Comparison of ENCODE assay signal across 8 mouse cellular contexts in genomic region chr17:27621161-27621560, GRCm38 (mm10). TPM values are rescaled to one million over a fixed set of nuclear protein-coding genes. Genes with fewer than 3 reads are reported as not detected.
DNase-seq lines count a peak whose midpoint lies in the region; ATAC-seq and TF ChIP-seq lines count a peak whose summit lies in the region.

No protein-coding gene starts in this region.

- DNase-seq in layer of hippocampus, adult 2 months (ENCODE audit: low spot score in 2 of 2): no peak
- no peak for DNase-seq in layer of hippocampus, postnatal 25 days (ENCODE audit: extremely low spot score in 1 of 2, low spot score in 1 of 2)
- no peak for DNase-seq in hindbrain, postnatal 0 days (ENCODE audit: low spot score)
- peak; percentile 36 for DNase-seq in midbrain, postnatal 0 days (ENCODE audit: low spot score)
- DNase-seq in layer of hippocampus, postnatal 14 days (ENCODE audit: low spot score in 2 of 2): no peak
- DNase-seq in kidney, adult 11 months: no peak
- DNase-seq in embryo, embryonic 10.5 days (ENCODE audit: low spot score): no peak

- 39% methylated on average over 8 of the region's 8 CpGs for WGBS in embryonic facial prominence, embryonic 12.5 days
- WGBS in hindbrain, postnatal 0 days: 20% methylated on average over 8 of the region's 8 CpGs
- WGBS in midbrain, postnatal 0 days: 10% methylated on average over 8 of the region's 8 CpGs

- peak overlapping the region; percentile 100 for H3K27ac ChIP-seq in layer of hippocampus, adult 2 months
- H3K27ac ChIP-seq in embryonic facial prominence, embryonic 12.5 days: no peak overlapping the region
- peak overlapping the region; percentile 99 for H3K27ac ChIP-seq in hindbrain, postnatal 0 days
- H3K27ac ChIP-seq in midbrain, postnatal 0 days (ENCODE audit: low read depth, low read length): peak overlapping the region; percentile 47

- no peak for TF ChIP-seq CTCF in layer of hippocampus, adult 2 months (conservative IDR thresholded peaks at IDR 0.05)
- no peak for TF ChIP-seq CTCF in hindbrain, postnatal 0 days (IDR thresholded peaks at IDR 0.05; ENCODE audit: low read depth)
- no peak for TF ChIP-seq CTCF in midbrain, postnatal 0 days (IDR thresholded peaks at IDR 0.05)

- peak overlapping the region; percentile 93 for H3K9ac ChIP-seq in embryonic facial prominence, embryonic 12.5 days
- H3K9ac ChIP-seq in hindbrain, postnatal 0 days (replicated peaks; ENCODE audit: low read length): peak overlapping the region; percentile 99
- peak overlapping the region; percentile 99 for H3K9ac ChIP-seq in midbrain, postnatal 0 days (replicated peaks; ENCODE audit: low read length, poor library complexity, severe bottlenecking)

- H3K9me3 ChIP-seq in embryonic facial prominence, embryonic 12.5 days: no peaks in the 10 kb centered on the region
- H3K9me3 ChIP-seq in hindbrain, postnatal 0 days (ENCODE audit: low read length): no peaks in the 10 kb centered on the region
- H3K9me3 ChIP-seq in midbrain, postnatal 0 days (ENCODE audit: low read length): no peaks in the 10 kb centered on the region

- no peak for ATAC-seq in embryonic facial prominence, embryonic 12.5 days (ENCODE audit: insufficient number of reproducible peaks, insufficient read depth, low FRiP score, low TSS enrichment)
- ATAC-seq in hindbrain, postnatal 0 days: no peak
- ATAC-seq in midbrain, postnatal 0 days (ENCODE audit: low FRiP score): no peak

- peak overlapping the region; percentile 69 for H3K4me3 ChIP-seq in layer of hippocampus, adult 2 months
- H3K4me3 ChIP-seq in embryonic facial prominence, embryonic 12.5 days: peak overlapping the region; percentile 65
- H3K4me3 ChIP-seq in hindbrain, postnatal 0 days (ENCODE audit: low read length): peak overlapping the region; percentile 93
- H3K4me3 ChIP-seq in midbrain, postnatal 0 days (ENCODE audit: low read depth, low read length): peak overlapping the region; percentile 88

- H3K4me2 ChIP-seq in embryonic facial prominence, embryonic 12.5 days (replicated peaks): peak overlapping the region; percentile 72
- peak overlapping the region; percentile 82 for H3K4me2 ChIP-seq in hindbrain, postnatal 0 days (ENCODE audit: low read depth, low read length)
- peak overlapping the region; percentile 67 for H3K4me2 ChIP-seq in midbrain, postnatal 0 days (ENCODE audit: low read depth, low read length, poor library complexity, severe bottlenecking)

- no peaks in the 10 kb centered on the region for H3K27me3 ChIP-seq in embryonic facial prominence, embryonic 12.5 days
- H3K27me3 ChIP-seq in hindbrain, postnatal 0 days (ENCODE audit: insufficient read depth, low read length): no peaks in the 10 kb centered on the region
- H3K27me3 ChIP-seq in midbrain, postnatal 0 days (ENCODE audit: insufficient read depth, low read length): no peaks in the 10 kb centered on the region

- peaks cover 16% of the 10 kb centered on the region for H3K36me3 ChIP-seq in embryonic facial prominence, embryonic 12.5 days
- no peaks in the 10 kb centered on the region; the same call in 1 of the 2 replicates for H3K36me3 ChIP-seq in hindbrain, postnatal 0 days (ENCODE audit: insufficient read depth, low read length)
- no peaks in the 10 kb centered on the region for H3K36me3 ChIP-seq in midbrain, postnatal 0 days (ENCODE audit: insufficient read depth, low read length)

- H3K4me1 ChIP-seq in embryonic facial prominence, embryonic 12.5 days: peaks cover 18% of the 10 kb centered on the region
- peaks cover 5% of the 10 kb centered on the region for H3K4me1 ChIP-seq in hindbrain, postnatal 0 days (ENCODE audit: insufficient read depth, low read length)
- H3K4me1 ChIP-seq in midbrain, postnatal 0 days (ENCODE audit: insufficient read depth, low read length): peaks cover 4% of the 10 kb centered on the region; the same call in 1 of the 2 replicates

RNA-seq across cellular contexts. Expression of gene Nudt3, which starts 2.1 kb away (rescaled TPM):
- 100 to 1,000 TPM; 462 to 510 TPM for total RNA-seq in layer of hippocampus, adult 2 months (2021)
- total RNA-seq in layer of hippocampus, postnatal 25 days (2021): 100 to 1,000 TPM; 534 to 560 TPM
- polyA plus RNA-seq in embryonic facial prominence, embryonic 12.5 days (2016; fragmentation: Nextera tagmentation; extraction: Ambion mirVana): 135 and 137 TPM in 2 replicates
- 252 and 264 TPM in 2 replicates for total RNA-seq in hindbrain, postnatal 0 days (2014; rRNA removed)
- 210 and 220 TPM in 2 replicates for polyA plus RNA-seq in hindbrain, postnatal 0 days (2015; fragmentation: Nextera tagmentation; extraction: Ambion mirVana)
- 280 and 286 TPM in 2 replicates for total RNA-seq in midbrain, postnatal 0 days (2014; rRNA removed)
- 203 and 211 TPM in 2 replicates for polyA plus RNA-seq in midbrain, postnatal 0 days (2015; fragmentation: Nextera tagmentation; extraction: Ambion mirVana)
- total RNA-seq in layer of hippocampus, postnatal 14 days (2021): 100 to 1,000 TPM; 487 to 502 TPM

RNA-seq across cellular contexts. Expression of gene RPS10-NUDT3, which starts 13.9 kb away (rescaled TPM):
- not detected for total RNA-seq in layer of hippocampus, adult 2 months (2021)
- total RNA-seq in layer of hippocampus, postnatal 25 days (2021): 1 to 10 TPM in 1 of 2 experiments, not detected in 1; 1.5 TPM
- not detected in 2 replicates for polyA plus RNA-seq in embryonic facial prominence, embryonic 12.5 days (2016; fragmentation: Nextera tagmentation; extraction: Ambion mirVana)
- not detected in 2 replicates for total RNA-seq in hindbrain, postnatal 0 days (2014; rRNA removed)
- polyA plus RNA-seq in hindbrain, postnatal 0 days (2015; fragmentation: Nextera tagmentation; extraction: Ambion mirVana): not detected in 2 replicates
- total RNA-seq in midbrain, postnatal 0 days (2014; rRNA removed): not detected in 2 replicates
- polyA plus RNA-seq in midbrain, postnatal 0 days (2015; fragmentation: Nextera tagmentation; extraction: Ambion mirVana): not detected in 2 replicates
- not detected for total RNA-seq in layer of hippocampus, postnatal 14 days (2021)

RNA-seq across cellular contexts. Expression of gene Rps10, which starts 15.3 kb away (rescaled TPM):
- 100 to 1,000 TPM; 495 to 504 TPM for total RNA-seq in layer of hippocampus, adult 2 months (2021)
- 100 to 1,000 TPM; 437 to 494 TPM for total RNA-seq in layer of hippocampus, postnatal 25 days (2021)
- 943 and 948 TPM in 2 replicates for polyA plus RNA-seq in embryonic facial prominence, embryonic 12.5 days (2016; fragmentation: Nextera tagmentation; extraction: Ambion mirVana)
- 1,174 and 1,303 TPM in 2 replicates for total RNA-seq in hindbrain, postnatal 0 days (2014; rRNA removed)
- 497 and 519 TPM in 2 replicates for polyA plus RNA-seq in hindbrain, postnatal 0 days (2015; fragmentation: Nextera tagmentation; extraction: Ambion mirVana)
- total RNA-seq in midbrain, postnatal 0 days (2014; rRNA removed): 1,349 and 1,717 TPM in 2 replicates
- polyA plus RNA-seq in midbrain, postnatal 0 days (2015; fragmentation: Nextera tagmentation; extraction: Ambion mirVana): 447 and 461 TPM in 2 replicates
- 100 to 1,000 TPM; 413 to 460 TPM for total RNA-seq in layer of hippocampus, postnatal 14 days (2021)

RNA-seq across cellular contexts. Expression of gene Pacsin1, which starts 34.1 kb away (rescaled TPM):
- 100 to 1,000 TPM; 321 to 335 TPM for total RNA-seq in layer of hippocampus, adult 2 months (2021)
- 100 to 1,000 TPM; 302 to 321 TPM for total RNA-seq in layer of hippocampus, postnatal 25 days (2021)
- 6.5 and 7.5 TPM in 2 replicates for polyA plus RNA-seq in embryonic facial prominence, embryonic 12.5 days (2016; fragmentation: Nextera tagmentation; extraction: Ambion mirVana)
- 38.3 and 62.9 TPM in 2 replicates for total RNA-seq in hindbrain, postnatal 0 days (2014; rRNA removed)
- 80.0 and 85.1 TPM in 2 replicates for polyA plus RNA-seq in hindbrain, postnatal 0 days (2015; fragmentation: Nextera tagmentation; extraction: Ambion mirVana)
- 47.0 and 50.3 TPM in 2 replicates for total RNA-seq in midbrain, postnatal 0 days (2014; rRNA removed)
- polyA plus RNA-seq in midbrain, postnatal 0 days (2015; fragmentation: Nextera tagmentation; extraction: Ambion mirVana): 85.2 and 87.6 TPM in 2 replicates
- total RNA-seq in layer of hippocampus, postnatal 14 days (2021): 100 to 1,000 TPM; 270 to 280 TPM

RNA-seq across cellular contexts. Expression of gene AI413582, which starts 55.6 kb away (rescaled TPM):
- total RNA-seq in layer of hippocampus, adult 2 months (2021): 10 to 100 TPM; 61.6 to 66.1 TPM
- total RNA-seq in layer of hippocampus, postnatal 25 days (2021): 10 to 100 TPM; 65.6 to 69.5 TPM
- polyA plus RNA-seq in embryonic facial prominence, embryonic 12.5 days (2016; fragmentation: Nextera tagmentation; extraction: Ambion mirVana): 18.2 and 20.3 TPM in 2 replicates
- 50.2 and 59.6 TPM in 2 replicates for total RNA-seq in hindbrain, postnatal 0 days (2014; rRNA removed)
- polyA plus RNA-seq in hindbrain, postnatal 0 days (2015; fragmentation: Nextera tagmentation; extraction: Ambion mirVana): 92.7 and 95.3 TPM in 2 replicates
- total RNA-seq in midbrain, postnatal 0 days (2014; rRNA removed): 70.2 and 80.2 TPM in 2 replicates
- 88.8 and 113 TPM in 2 replicates for polyA plus RNA-seq in midbrain, postnatal 0 days (2015; fragmentation: Nextera tagmentation; extraction: Ambion mirVana)
- total RNA-seq in layer of hippocampus, postnatal 14 days (2021): 10 to 100 TPM; 65.6 to 65.9 TPM
